Mouse (Mus musculus): Measurements from ENCODE around the gene Grin1. TPM values are rescaled to one million over a fixed set of nuclear protein-coding genes. Genes with fewer than 3 reads are reported as not detected.

Gene Grin1
- polyA plus RNA-seq, 1 experiment, result 336 TPM

- TF ChIP-seq POLR2A (IDR thresholded peaks at IDR 0.05; ENCODE audit: extremely low read depth, insufficient read depth, low read length), result no peak
- no peak for TF ChIP-seq CTCF (IDR thresholded peaks at IDR 0.05; ENCODE audit: extremely low read depth, insufficient read depth, low read length)
- Histone ChIP-seq H3K4me1 (ENCODE audit: control insufficient read depth, insufficient read depth, low read length) (peaks cover 3% of the 10 kb centered on the region), H3K4me3 (ENCODE audit: insufficient read depth, low read length) (no peak overlapping the region), H3K27ac (ENCODE audit: insufficient read depth, low read length) (no peak overlapping the region)
Observed at GRCm38 (mm10) chr2:25320084-25320483, 1.1 kb upstream of the Grin1 start.

GRCm38 (mm10) chr2:25318119-25318966, 644 bp downstream of the Grin1 start:
- Histone ChIP-seq H3K27ac (ENCODE audit: insufficient read depth, low read length) (peak overlapping the region; percentile 91), H3K4me3 (ENCODE audit: insufficient read depth, low read length) (peak overlapping the region; percentile 85), H3K4me1 (ENCODE audit: control insufficient read depth, insufficient read depth, low read length) (peaks cover 5% of the 10 kb centered on the region)
- peak; percentile 40; the same call in 1 of the 2 replicates for TF ChIP-seq POLR2A (IDR thresholded peaks at IDR 0.05; ENCODE audit: extremely low read depth, insufficient read depth, low read length)
- no peak for TF ChIP-seq CTCF (IDR thresholded peaks at IDR 0.05; ENCODE audit: extremely low read depth, insufficient read depth, low read length)

- Histone ChIP-seq H3K4me1 (ENCODE audit: control insufficient read depth, insufficient read depth, low read length) (peaks cover 10% of the 10 kb centered on the region), H3K4me3 (ENCODE audit: insufficient read depth, low read length) (no peak overlapping the region), H3K27ac (ENCODE audit: insufficient read depth, low read length) (no peak overlapping the region)
- TF ChIP-seq CTCF (IDR thresholded peaks at IDR 0.05; ENCODE audit: extremely low read depth, insufficient read depth, low read length) (no peak), POLR2A (IDR thresholded peaks at IDR 0.05; ENCODE audit: extremely low read depth, insufficient read depth, low read length) (no peak)
Observed at GRCm38 (mm10) chr2:25311491-25311891, 7.5 kb downstream of the Grin1 start.

- TF ChIP-seq CTCF (IDR thresholded peaks at IDR 0.05; ENCODE audit: extremely low read depth, insufficient read depth, low read length), result no peak
- no peak for TF ChIP-seq POLR2A (IDR thresholded peaks at IDR 0.05; ENCODE audit: extremely low read depth, insufficient read depth, low read length)
- Histone ChIP-seq H3K4me3 (ENCODE audit: insufficient read depth, low read length) (no peak overlapping the region), H3K4me1 (ENCODE audit: control insufficient read depth, insufficient read depth, low read length) (peaks cover 8% of the 10 kb centered on the region), H3K27ac (ENCODE audit: insufficient read depth, low read length) (no peak overlapping the region)
Observed at GRCm38 (mm10) chr2:25310969-25311368, 8.0 kb downstream of the Grin1 start.

GRCm38 (mm10) chr2:25310180-25310579, 8.8 kb downstream of the Grin1 start:
- Histone ChIP-seq H3K4me1 (ENCODE audit: control insufficient read depth, insufficient read depth, low read length) (peaks cover 13% of the 10 kb centered on the region), H3K27ac (ENCODE audit: insufficient read depth, low read length) (no peak overlapping the region), H3K4me3 (ENCODE audit: insufficient read depth, low read length) (no peak overlapping the region)
- TF ChIP-seq CTCF (IDR thresholded peaks at IDR 0.05; ENCODE audit: extremely low read depth, insufficient read depth, low read length) (no peak), POLR2A (IDR thresholded peaks at IDR 0.05; ENCODE audit: extremely low read depth, insufficient read depth, low read length) (no peak)

- H3K27ac ChIP-seq (ENCODE audit: insufficient read depth, low read length), result no peak overlapping the region
- H3K4me3 ChIP-seq (ENCODE audit: insufficient read depth, low read length), result no peak overlapping the region; the same call in 1 of the 2 replicates
- peaks cover 6% of the 10 kb centered on the region; the same call in 1 of the 2 replicates for H3K4me1 ChIP-seq (ENCODE audit: control insufficient read depth, insufficient read depth, low read length)
- TF ChIP-seq CTCF (IDR thresholded peaks at IDR 0.05; ENCODE audit: extremely low read depth, insufficient read depth, low read length) (no peak), POLR2A (IDR thresholded peaks at IDR 0.05; ENCODE audit: extremely low read depth, insufficient read depth, low read length) (no peak)
Observed at GRCm38 (mm10) chr2:25305587-25306359, 13.2 kb downstream of the Grin1 start.

GRCm38 (mm10) chr2:25304657-25305541, 14.1 kb downstream of the Grin1 start:
- TF ChIP-seq CTCF (IDR thresholded peaks at IDR 0.05; ENCODE audit: extremely low read depth, insufficient read depth, low read length) (no peak), POLR2A (IDR thresholded peaks at IDR 0.05; ENCODE audit: extremely low read depth, insufficient read depth, low read length) (no peak)
- Histone ChIP-seq H3K4me3 (ENCODE audit: insufficient read depth, low read length) (peak overlapping the region; percentile 10; the same call in 1 of the 2 replicates), H3K27ac (ENCODE audit: insufficient read depth, low read length) (no peak overlapping the region), H3K4me1 (ENCODE audit: control insufficient read depth, insufficient read depth, low read length) (peaks cover 6% of the 10 kb centered on the region; the same call in 1 of the 2 replicates)

GRCm38 (mm10) chr2:25303931-25304656, 14.9 kb downstream of the Grin1 start:
- Histone ChIP-seq H3K4me1 (ENCODE audit: control insufficient read depth, insufficient read depth, low read length) (peaks cover 6% of the 10 kb centered on the region; the same call in 1 of the 2 replicates), H3K27ac (ENCODE audit: insufficient read depth, low read length) (no peak overlapping the region), H3K4me3 (ENCODE audit: insufficient read depth, low read length) (no peak overlapping the region)
- TF ChIP-seq POLR2A (IDR thresholded peaks at IDR 0.05; ENCODE audit: extremely low read depth, insufficient read depth, low read length) (no peak), CTCF (IDR thresholded peaks at IDR 0.05; ENCODE audit: extremely low read depth, insufficient read depth, low read length) (no peak)

Data from cortical plate, adult 2 months (tissue).